Mouse (Mus musculus) liver, adult 2 months (tissue): Measurements from ENCODE around the gene Mdh1b. TPM values are rescaled to one million over a fixed set of nuclear protein-coding genes. Genes with fewer than 3 reads are reported as not detected.

ENCODE experiments used
- DNase-seq: peaks from one replicate; pipeline ENCODE4 v3.0.0-alpha.2; 2011; ENCODE audit warnings: low read depth, low spot score; ENCODE audit errors: extremely low read depth
- H3K27ac ChIP-seq: fragments of 200-500 bp; replicated peaks from 2 replicates; pipeline ENCODE4 v1.5.1; 2012; ENCODE audit warnings: low read depth, mild to moderate bottlenecking, control low read depth, inconsistent platforms, low read length; ENCODE audit not compliant: insufficient read depth
- H3K27me3 ChIP-seq: fragments of 200-500 bp; 2 replicates; pipeline ENCODE4 v1.6.1; 2012; ENCODE audit warnings: mild to moderate bottlenecking, moderate library complexity, low read length, inconsistent platforms; ENCODE audit not compliant: control insufficient read depth, insufficient read depth
- H3K36me3 ChIP-seq: fragments of 200-500 bp; 2 replicates; pipeline ENCODE4 v1.6.1; 2012; ENCODE audit warnings: low read length, inconsistent platforms; ENCODE audit not compliant: control insufficient read depth, insufficient read depth
- H3K4me1 ChIP-seq: fragments of 200-500 bp; 2 replicates; pipeline ENCODE4 v1.6.1; 2011; ENCODE audit warnings: low read length; ENCODE audit not compliant: control insufficient read depth, insufficient read depth
- H3K4me3 ChIP-seq: fragments of 200-500 bp; 2 replicates; pipeline ENCODE4 v1.5.1; 2011; ENCODE audit warnings: low read depth, mild to moderate bottlenecking, control low read depth, low read length, moderate library complexity; ENCODE audit not compliant: insufficient read depth
- H3K79me2 ChIP-seq: fragments of 200-500 bp; 2 replicates; pipeline ENCODE4 v1.6.1; 2012; ENCODE audit warnings: inconsistent platforms, mild to moderate bottlenecking, low read length, moderate library complexity; ENCODE audit not compliant: control insufficient read depth, insufficient read depth
- H3K9ac ChIP-seq: fragments of 200-500 bp; 2 replicates; pipeline ENCODE4 v1.6.1; 2012; ENCODE audit warnings: low read depth, mild to moderate bottlenecking, control low read depth, inconsistent platforms, low read length
- CTCF ChIP-seq: fragments of 200-500 bp; IDR thresholded peaks from 2 replicates; pipeline ENCODE4 v1.5.1; 2011; ENCODE audit warnings: low read depth, low read length, control low read depth
- POLR2A ChIP-seq: fragments of 200-500 bp; IDR thresholded peaks from 2 replicates; pipeline ENCODE4 v1.6.1; 2011; ENCODE audit warnings: low read length, control low read depth; ENCODE audit not compliant: insufficient read depth; ENCODE audit errors: extremely low read depth
- WGBS: fragments of 180-500 bp; shearing (Covaris S2); methylation state at CpG from one replicate; pipeline ENCODE4 v1.1.7; 2018; 5-methylcytosine and 5-hydroxymethylcytosine counted together
- polyA plus RNA-seq: library from polyadenylated mRNA; depleted of rRNA; stranded (reverse); fragments of >200 nt; gene quantifications from 2 replicates; pipeline ENCODE4 v1.2.3, GENCODE M21; 2012; rRNA removed
- total RNA-seq: library from RNA; depleted of rRNA; stranded (reverse); fragments of >200 nt; gene quantifications from 2 replicates; pipeline ENCODE4 v1.2.3, GENCODE M21; 2014; rRNA removed

Mdh1b gene
- total RNA-seq, result 0.09 TPM in 1 of 2 replicates, not detected in the other
- not detected in 2 replicates for polyA plus RNA-seq

GRCm38 (mm10) chr1:63730240-63730771 is at the start of gene Mdh1b, which contains the start of gene Fastkd2:
Gene Mdh1b, minus strand, starts transcription at chr1:63730318.
Gene Fastkd2, plus strand, starts transcription at chr1:63730614.
- Histone ChIP-seq H3K4me1 (peaks cover 8% of the 10 kb centered on the region), H3K4me3 (peak within 1 kb of the TSS; percentile 66), H3K36me3 (no peaks in the 10 kb centered on the region; the same call in 1 of the 2 replicates), H3K27me3 (no peaks in the 10 kb centered on the region), H3K27ac (no peak within 1 kb of the TSS; the same call in 1 of the 2 replicates), H3K9ac (peak within 1 kb of the TSS; percentile 68), H3K79me2 (peaks cover 2% of the 10 kb centered on the region; the same call in 1 of the 2 replicates)
- WGBS, result under 1% methylated on average over 31 of the region's 31 CpGs
- no peak for TF ChIP-seq POLR2A
- no peak for TF ChIP-seq CTCF
- peak; percentile 86 for DNase-seq

GRCm38 (mm10) chr1:63776902-63777630 is 46.9 kb upstream of the Mdh1b start:
- H3K9ac ChIP-seq, result no peak overlapping the region
- WGBS, result 72% methylated on average over 4 of the region's 4 CpGs
- no peaks in the 10 kb centered on the region for H3K27me3 ChIP-seq
- no peaks in the 10 kb centered on the region for H3K36me3 ChIP-seq
- H3K4me3 ChIP-seq, result no peak overlapping the region
- H3K79me2 ChIP-seq, result no peaks in the 10 kb centered on the region
- no peak for DNase-seq
- no peaks in the 10 kb centered on the region for H3K4me1 ChIP-seq
- H3K27ac ChIP-seq, result no peak overlapping the region
- TF ChIP-seq CTCF, result no peak
- TF ChIP-seq POLR2A, result no peak

GRCm38 (mm10) chr1:63776396-63776795 is 46.3 kb upstream of the Mdh1b start:
- H3K36me3 ChIP-seq, result no peaks in the 10 kb centered on the region
- WGBS, result 53% methylated on average over 1 of the region's 1 CpGs
- no peaks in the 10 kb centered on the region for H3K4me1 ChIP-seq
- no peak overlapping the region for H3K9ac ChIP-seq
- H3K79me2 ChIP-seq, result no peaks in the 10 kb centered on the region
- no peak overlapping the region for H3K4me3 ChIP-seq
- TF ChIP-seq CTCF, result no peak
- no peak for TF ChIP-seq POLR2A
- DNase-seq, result no peak
- H3K27ac ChIP-seq, result no peak overlapping the region
- no peaks in the 10 kb centered on the region for H3K27me3 ChIP-seq

GRCm38 (mm10) chr1:63770309-63770708 is 40.2 kb upstream of the Mdh1b start:
- Histone ChIP-seq H3K36me3 (no peaks in the 10 kb centered on the region), H3K27me3 (no peaks in the 10 kb centered on the region), H3K4me3 (no peak overlapping the region), H3K9ac (no peak overlapping the region), H3K27ac (no peak overlapping the region), H3K4me1 (no peaks in the 10 kb centered on the region), H3K79me2 (no peaks in the 10 kb centered on the region)
- no peak for TF ChIP-seq POLR2A
- no peak for TF ChIP-seq CTCF
- DNase-seq, result no peak
- WGBS, result 81% methylated on average over 7 of the region's 7 CpGs

- no peak within 1 kb of the TSS for H3K9ac ChIP-seq
- H3K27ac ChIP-seq, result no peak within 1 kb of the TSS
- no peak for DNase-seq
- H3K36me3 ChIP-seq, result no peaks in the 10 kb centered on the region
- WGBS, result 86% methylated on average over 5 of the region's 5 CpGs
- no peak for TF ChIP-seq POLR2A
- TF ChIP-seq CTCF, result no peak
- no peaks in the 10 kb centered on the region for H3K79me2 ChIP-seq
- H3K4me3 ChIP-seq, result no peak within 1 kb of the TSS
- no peaks in the 10 kb centered on the region for H3K4me1 ChIP-seq
- no peaks in the 10 kb centered on the region for H3K27me3 ChIP-seq
Measured at GRCm38 (mm10) chr1:63769167-63769566, 39.0 kb upstream of the Mdh1b start, which contains the start of gene 4933402D24Rik. Gene 4933402D24Rik, minus strand, starts transcription at chr1:63769267.

GRCm38 (mm10) chr1:63768112-63768511 is 38.0 kb upstream of the Mdh1b start:
- no peak for TF ChIP-seq CTCF
- TF ChIP-seq POLR2A, result no peak
- no peaks in the 10 kb centered on the region for H3K4me1 ChIP-seq
- H3K27ac ChIP-seq, result no peak overlapping the region
- no peak for DNase-seq
- no peak overlapping the region for H3K9ac ChIP-seq
- 60% methylated on average over 8 of the region's 8 CpGs for WGBS
- no peaks in the 10 kb centered on the region for H3K27me3 ChIP-seq
- no peaks in the 10 kb centered on the region for H3K79me2 ChIP-seq
- H3K4me3 ChIP-seq, result no peak overlapping the region
- H3K36me3 ChIP-seq, result no peaks in the 10 kb centered on the region
